Mouse (Mus musculus) CH12.LX (cell line): ENCODE measurements around the gene Tubg1. TPM values are rescaled to one million over a fixed set of nuclear protein-coding genes. Genes with fewer than 3 reads are reported as not detected.

Experiments used
- BHLHE40 ChIP-seq: IDR thresholded peaks from 2 replicates; pipeline ENCODE4 v1.6.1; 2011; ENCODE audit warnings: mild to moderate bottlenecking, low read depth, low read length, improper control_type of control experiment
- ELF1 ChIP-seq: IDR thresholded peaks from 2 replicates; pipeline ENCODE4 v1.6.1; 2014; ENCODE audit warnings: low read depth, mild to moderate bottlenecking, inconsistent platforms, low read length, improper control_type of control experiment
- HCFC1 ChIP-seq: IDR thresholded peaks from 2 replicates; pipeline ENCODE4 v1.6.1; 2012; ENCODE audit warnings: low read depth, mild to moderate bottlenecking, inconsistent platforms, low read length, improper control_type of control experiment
- MXI1 ChIP-seq: IDR thresholded peaks from 2 replicates; pipeline ENCODE4 v1.6.1; 2011; ENCODE audit warnings: mild to moderate bottlenecking, low read depth, low read length, improper control_type of control experiment
- PAX5 ChIP-seq: IDR thresholded peaks from 2 replicates; pipeline ENCODE4 v1.6.1; 2012; ENCODE audit warnings: low read length, inconsistent platforms, mixed read lengths
- RAD21 ChIP-seq: IDR thresholded peaks from 2 replicates; pipeline ENCODE4 v1.6.1; 2011; ENCODE audit warnings: low read depth, mild to moderate bottlenecking, low read length, improper control_type of control experiment, moderate library complexity
- TBP ChIP-seq: conservative IDR thresholded peaks from 2 replicates; pipeline ENCODE4 v1.6.1; 2011; ENCODE audit warnings: low read depth, low read length, improper control_type of control experiment
- UBTF ChIP-seq: IDR thresholded peaks from 2 replicates; pipeline ENCODE4 v1.6.1; 2012; ENCODE audit warnings: low read depth, mild to moderate bottlenecking, inconsistent platforms, low read length, improper control_type of control experiment, moderate library complexity
- ZC3H11A ChIP-seq: IDR thresholded peaks from 2 replicates; pipeline ENCODE4 v1.6.1; 2012; ENCODE audit warnings: low read depth, mild to moderate bottlenecking, inconsistent platforms, low read length, improper control_type of control experiment
- polyA plus RNA-seq: library from polyadenylated mRNA; unstranded; fragments of >175 nt; gene quantifications from 2 replicates; pipeline ENCODE4 v1.2.1, GENCODE M21; 2012; ENCODE audit warnings: low read depth; ENCODE audit not compliant: insufficient read length
- total RNA-seq, 2 experiments: library from RNA; depleted of rRNA; stranded (reverse); fragments of 300-350 nt in 1 of 2; fragments of >200 nt in 1 of 2; gene quantifications; 2 replicates each; pipeline ENCODE4 v1.2.3; 2012 to 2014

Tubg1 gene
- total and polyA plus RNA-seq, 3 experiments = 57.4 to 190 (median 108) TPM

DNA sequence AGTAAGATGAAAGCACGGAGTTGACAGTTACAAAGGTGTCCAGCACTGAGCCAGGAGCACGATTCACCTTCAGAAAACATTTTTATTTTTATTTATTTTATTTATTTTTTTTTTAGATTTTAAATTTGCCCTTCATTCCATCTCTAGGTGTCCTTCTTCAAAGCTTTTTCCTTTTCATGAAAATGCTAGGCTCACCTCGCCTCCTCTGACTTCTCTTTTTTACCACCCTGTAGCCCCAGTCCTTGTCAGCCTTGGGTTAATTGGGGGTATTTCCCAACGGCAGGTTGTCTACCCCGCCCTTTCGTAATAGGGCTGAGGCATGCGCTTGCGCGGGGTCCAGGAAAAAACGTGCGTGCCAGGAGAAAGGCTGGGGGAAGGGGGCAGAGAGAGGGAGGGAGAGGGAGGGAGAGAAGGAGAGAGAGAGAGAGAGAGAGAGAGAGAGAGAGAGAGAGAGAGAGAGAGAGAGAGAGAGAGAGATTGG lies 55.9 kb downstream of the Tubg1 start (continued):
- TF ChIP-seq UBTF = no peak
- peak; percentile 96 for TF ChIP-seq BHLHE40
- TF ChIP-seq HCFC1 = 0 out of 2 replicates have a peak, but pooled peaks have one; percentile 37
- TF ChIP-seq RAD21 = no peak
- no peak for TF ChIP-seq TBP
- peak; percentile 89; the same call in 1 of the 2 replicates for TF ChIP-seq MXI1
- TF ChIP-seq PAX5 = no peak
- TF ChIP-seq ZC3H11A = no peak
- TF ChIP-seq ELF1 = no peak

Other genes with a start within 250 kb of the Tubg1 start
Only the 20 nearest of the 24 such genes appear.
- 51.1 and 52.1 TPM in 2 replicates for gene Stat3, start 180.4 kb upstream of the Tubg1 start, total RNA-seq (2012; rRNA removed)
- 35.9 TPM in 2 replicates for gene Stat3, start 180.4 kb upstream of the Tubg1 start, total RNA-seq (2014; rRNA removed)
- 66.7 and 69.2 TPM in 2 replicates for gene Stat3, start 180.4 kb upstream of the Tubg1 start, polyA plus RNA-seq
- gene Cavin1, start 149.1 kb upstream of the Tubg1 start, total RNA-seq (2012; rRNA removed) = 0.08 and 0.21 TPM in 2 replicates
- gene Cavin1, start 149.1 kb upstream of the Tubg1 start, total RNA-seq (2014; rRNA removed) = 0.05 TPM in 2 replicates
- 0.13 and 0.25 TPM in 2 replicates for gene Cavin1, start 149.1 kb upstream of the Tubg1 start, polyA plus RNA-seq
- gene Atp6v0a1, start 110.5 kb upstream of the Tubg1 start, total RNA-seq (2012; rRNA removed) = 31.3 and 36.1 TPM in 2 replicates
- gene Atp6v0a1, start 110.5 kb upstream of the Tubg1 start, total RNA-seq (2014; rRNA removed) = 14.1 and 15.1 TPM in 2 replicates
- 54.5 and 63.4 TPM in 2 replicates for gene Atp6v0a1, start 110.5 kb upstream of the Tubg1 start, polyA plus RNA-seq
- 23.2 and 33.3 TPM in 2 replicates for gene Naglu, start 49.9 kb upstream of the Tubg1 start, total RNA-seq (2012; rRNA removed)
- 12.8 and 13.8 TPM in 2 replicates for gene Naglu, start 49.9 kb upstream of the Tubg1 start, total RNA-seq (2014; rRNA removed)
- 8.3 and 11.2 TPM in 2 replicates for gene Naglu, start 49.9 kb upstream of the Tubg1 start, polyA plus RNA-seq
- 0.29 and 0.81 TPM in 2 replicates for gene Hsd17b1, start 41.5 kb upstream of the Tubg1 start, total RNA-seq (2012; rRNA removed)
- gene Hsd17b1, start 41.5 kb upstream of the Tubg1 start, total RNA-seq (2014; rRNA removed) = not detected in 2 replicates
- gene Hsd17b1, start 41.5 kb upstream of the Tubg1 start, polyA plus RNA-seq = 0.17 TPM in 1 of 2 replicates, not detected in the other
- gene Coasy, start 37.4 kb upstream of the Tubg1 start, total RNA-seq (2012; rRNA removed) = 74.9 and 78.9 TPM in 2 replicates
- gene Coasy, start 37.4 kb upstream of the Tubg1 start, total RNA-seq (2014; rRNA removed) = 60.4 and 66.1 TPM in 2 replicates
- gene Coasy, start 37.4 kb upstream of the Tubg1 start, polyA plus RNA-seq = 56.6 and 63.4 TPM in 2 replicates
- 45.2 and 63.0 TPM in 2 replicates for gene Mlx, start 32.7 kb upstream of the Tubg1 start, total RNA-seq (2012; rRNA removed)
- 93.1 and 116 TPM in 2 replicates for gene Mlx, start 32.7 kb upstream of the Tubg1 start, total RNA-seq (2014; rRNA removed)
- 43.3 and 51.5 TPM in 2 replicates for gene Mlx, start 32.7 kb upstream of the Tubg1 start, polyA plus RNA-seq
- 63.7 and 106 TPM in 2 replicates for gene Psmc3ip, start 24.5 kb upstream of the Tubg1 start, total RNA-seq (2012; rRNA removed)
- 85.9 and 106 TPM in 2 replicates for gene Psmc3ip, start 24.5 kb upstream of the Tubg1 start, total RNA-seq (2014; rRNA removed)
- gene Psmc3ip, start 24.5 kb upstream of the Tubg1 start, polyA plus RNA-seq = 89.9 and 114 TPM in 2 replicates
- 46.5 and 48.2 TPM in 2 replicates for gene Retreg3, start within 50 bp of the Tubg1 start, total RNA-seq (2012; rRNA removed)
- gene Retreg3, start within 50 bp of the Tubg1 start, total RNA-seq (2014; rRNA removed) = 50.3 and 55.9 TPM in 2 replicates
- gene Retreg3, start within 50 bp of the Tubg1 start, polyA plus RNA-seq = 53.6 and 54.3 TPM in 2 replicates
- 3.1 and 4.7 TPM in 2 replicates for gene Tubg2, start 36.0 kb downstream of the Tubg1 start, total RNA-seq (2012; rRNA removed)
- gene Tubg2, start 36.0 kb downstream of the Tubg1 start, total RNA-seq (2014; rRNA removed) = 1.2 and 2.1 TPM in 2 replicates
- gene Tubg2, start 36.0 kb downstream of the Tubg1 start, polyA plus RNA-seq = 8.7 and 10.5 TPM in 2 replicates
- gene Cntnap1, start 50.6 kb downstream of the Tubg1 start, total RNA-seq (2012; rRNA removed) = 15.6 and 16.7 TPM in 2 replicates
- gene Cntnap1, start 50.6 kb downstream of the Tubg1 start, total RNA-seq (2014; rRNA removed) = 3.6 and 4.4 TPM in 2 replicates
- gene Cntnap1, start 50.6 kb downstream of the Tubg1 start, polyA plus RNA-seq = 17.9 and 19.5 TPM in 2 replicates
- gene Plekhh3, start 51.4 kb downstream of the Tubg1 start, total RNA-seq (2012; rRNA removed) = 16.3 and 20.3 TPM in 2 replicates
- gene Plekhh3, start 51.4 kb downstream of the Tubg1 start, total RNA-seq (2014; rRNA removed) = 2.8 and 2.9 TPM in 2 replicates
- 3.7 and 5.0 TPM in 2 replicates for gene Plekhh3, start 51.4 kb downstream of the Tubg1 start, polyA plus RNA-seq
- gene Ccr10, start 55.5 kb downstream of the Tubg1 start, total RNA-seq (2012; rRNA removed) = 29.6 and 58.7 TPM in 2 replicates
- 14.1 and 17.2 TPM in 2 replicates for gene Ccr10, start 55.5 kb downstream of the Tubg1 start, total RNA-seq (2014; rRNA removed)
- 12.3 TPM in 2 replicates for gene Ccr10, start 55.5 kb downstream of the Tubg1 start, polyA plus RNA-seq
- 11.1 and 15.3 TPM in 2 replicates for gene Ezh1, start 106.5 kb downstream of the Tubg1 start, total RNA-seq (2012; rRNA removed)
- 8.5 and 8.7 TPM in 2 replicates for gene Ezh1, start 106.5 kb downstream of the Tubg1 start, total RNA-seq (2014; rRNA removed)
- 10.8 and 12.1 TPM in 2 replicates for gene Ezh1, start 106.5 kb downstream of the Tubg1 start, polyA plus RNA-seq
- 1.3 and 1.5 TPM in 2 replicates for gene Ramp2, start 126.1 kb downstream of the Tubg1 start, total RNA-seq (2012; rRNA removed)
- 0.26 TPM in 1 of 2 replicates, not detected in the other for gene Ramp2, start 126.1 kb downstream of the Tubg1 start, total RNA-seq (2014; rRNA removed)
- 0.33 and 0.80 TPM in 2 replicates for gene Ramp2, start 126.1 kb downstream of the Tubg1 start, polyA plus RNA-seq
- gene Vps25, start 133.8 kb downstream of the Tubg1 start, total RNA-seq (2012; rRNA removed) = 102 and 132 TPM in 2 replicates
- gene Vps25, start 133.8 kb downstream of the Tubg1 start, total RNA-seq (2014; rRNA removed) = 97.7 and 105 TPM in 2 replicates
- 210 and 211 TPM in 2 replicates for gene Vps25, start 133.8 kb downstream of the Tubg1 start, polyA plus RNA-seq
- gene Wnk4, start 140.6 kb downstream of the Tubg1 start, total RNA-seq (2012; rRNA removed) = 0.85 and 1.2 TPM in 2 replicates
- gene Wnk4, start 140.6 kb downstream of the Tubg1 start, total RNA-seq (2014; rRNA removed) = 0.62 and 0.90 TPM in 2 replicates
- 5.4 and 7.8 TPM in 2 replicates for gene Wnk4, start 140.6 kb downstream of the Tubg1 start, polyA plus RNA-seq
- gene Cntd1, start 159.1 kb downstream of the Tubg1 start, total RNA-seq (2012; rRNA removed) = 2.5 and 3.4 TPM in 2 replicates
- gene Cntd1, start 159.1 kb downstream of the Tubg1 start, total RNA-seq (2014; rRNA removed) = 0.65 and 0.98 TPM in 2 replicates
- 0.85 and 0.96 TPM in 2 replicates for gene Cntd1, start 159.1 kb downstream of the Tubg1 start, polyA plus RNA-seq
- 285 TPM in 2 replicates for gene Coa3, start 159.2 kb downstream of the Tubg1 start, total RNA-seq (2012; rRNA removed)
- gene Coa3, start 159.2 kb downstream of the Tubg1 start, total RNA-seq (2014; rRNA removed) = 177 and 179 TPM in 2 replicates
- gene Coa3, start 159.2 kb downstream of the Tubg1 start, polyA plus RNA-seq = 113 and 117 TPM in 2 replicates
- 280 and 282 TPM in 2 replicates for gene Becn1, start 182.3 kb downstream of the Tubg1 start, total RNA-seq (2012; rRNA removed)
- 207 and 224 TPM in 2 replicates for gene Becn1, start 182.3 kb downstream of the Tubg1 start, total RNA-seq (2014; rRNA removed)
- gene Becn1, start 182.3 kb downstream of the Tubg1 start, polyA plus RNA-seq = 177 and 237 TPM in 2 replicates